Mouse (Mus musculus): ENCODE data around the gene Smim24. TPM values are rescaled to one million over a fixed set of nuclear protein-coding genes. Genes with fewer than 3 reads are reported as not detected.
A peak's percentile ranks its signal among the peaks of the same experiment; 100 is the strongest.

Smim24 gene
- total RNA-seq, 2 experiments from 2014 or later = 1.2 to 13.2 TPM

GRCm38 (mm10) chr10:81365073-81365472, 27.8 kb upstream of the Smim24 start:
- DNase-seq (ENCODE audit: low spot score in 2 of 2) = no peak

GRCm38 (mm10) chr10:81365672-81366476, 27.0 kb upstream of the Smim24 start, which contains the start of gene 4930404N11Rik:
4930404N11Rik (minus strand) TSS chr10:81365816.
- DNase-seq (ENCODE audit: low spot score in 2 of 2) = no peak

DNA sequence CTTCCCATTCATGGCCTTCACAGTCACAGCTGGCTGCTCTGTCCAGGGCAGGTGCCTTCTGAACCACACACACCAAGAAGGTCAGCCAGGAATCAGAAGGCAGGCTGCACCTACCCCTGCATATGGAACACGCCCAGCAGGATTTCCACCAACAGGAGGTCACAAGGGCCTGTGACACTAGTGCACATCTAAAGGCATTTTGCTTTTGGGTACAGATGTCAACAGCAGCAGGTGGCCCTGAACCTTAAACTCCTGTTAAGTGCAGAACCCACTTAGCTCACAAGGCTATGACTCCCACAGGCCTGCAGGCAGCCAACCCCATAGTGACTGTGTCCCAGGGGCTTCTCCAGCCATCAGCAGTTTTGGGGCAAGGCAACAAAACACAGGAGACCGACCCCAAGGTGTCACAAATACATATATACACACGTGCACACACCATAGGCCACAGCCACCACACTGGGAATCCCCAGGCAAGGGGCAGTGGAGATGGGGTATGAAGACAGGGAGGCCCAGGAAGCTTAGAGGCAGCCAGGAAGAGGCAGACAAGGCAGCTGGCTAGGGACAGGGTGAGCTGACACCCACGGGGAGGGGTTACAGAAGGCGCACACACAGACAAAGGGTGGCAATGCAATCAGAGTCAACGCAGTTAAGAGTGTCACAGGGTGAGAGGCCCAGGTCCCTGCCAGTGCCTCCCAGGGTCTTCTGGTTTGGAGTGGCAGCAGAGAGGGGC, 26.2 kb upstream of the Smim24 start:
- no peak for DNase-seq (ENCODE audit: low spot score in 2 of 2)

- DNase-seq (ENCODE audit: low spot score in 2 of 2) = no peak
Observed at GRCm38 (mm10) chr10:81367207-81367495, 25.7 kb upstream of the Smim24 start.

DNA sequence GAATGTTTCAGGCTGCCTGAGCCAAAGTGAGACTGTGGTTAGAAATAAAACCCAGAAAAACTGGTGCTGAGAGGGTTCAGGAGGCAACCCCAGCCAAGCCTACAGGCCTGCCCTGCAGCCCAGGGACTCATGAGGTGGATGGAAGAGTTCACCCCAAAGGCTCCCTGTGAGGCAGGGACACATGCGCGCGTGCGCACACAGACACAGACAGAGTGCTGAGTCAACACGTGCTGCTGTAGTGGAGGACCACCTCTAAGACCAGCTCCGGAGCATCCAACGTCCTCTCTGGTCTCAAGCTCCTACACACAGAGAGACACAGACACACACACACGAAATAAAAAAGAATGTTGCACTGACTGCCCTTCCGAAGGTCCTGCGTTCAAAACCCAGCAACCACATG, 17.5 kb upstream of the Smim24 start:
- no peak for DNase-seq (ENCODE audit: low spot score in 2 of 2)

- DNase-seq (ENCODE audit: low spot score in 2 of 2) = no peak
Observed at GRCm38 (mm10) chr10:81376561-81377361, 16.1 kb upstream of the Smim24 start.

DNA sequence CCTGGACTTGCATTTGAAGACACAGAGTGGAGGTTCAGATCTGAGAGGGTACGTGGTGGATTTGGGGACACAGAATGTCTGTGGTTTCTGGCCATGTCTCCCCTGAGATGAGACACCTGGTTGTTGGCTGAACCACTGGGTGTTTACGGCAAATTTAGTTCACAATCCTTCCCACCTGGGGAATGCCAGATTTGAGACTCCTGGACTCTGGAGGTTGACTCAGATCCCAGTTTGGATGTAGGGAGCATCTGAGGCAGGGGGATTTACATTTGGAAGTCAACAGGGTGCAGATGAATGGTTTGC, 15.5 kb upstream of the Smim24 start:
- no peak for DNase-seq (ENCODE audit: low spot score in 2 of 2)

DNA sequence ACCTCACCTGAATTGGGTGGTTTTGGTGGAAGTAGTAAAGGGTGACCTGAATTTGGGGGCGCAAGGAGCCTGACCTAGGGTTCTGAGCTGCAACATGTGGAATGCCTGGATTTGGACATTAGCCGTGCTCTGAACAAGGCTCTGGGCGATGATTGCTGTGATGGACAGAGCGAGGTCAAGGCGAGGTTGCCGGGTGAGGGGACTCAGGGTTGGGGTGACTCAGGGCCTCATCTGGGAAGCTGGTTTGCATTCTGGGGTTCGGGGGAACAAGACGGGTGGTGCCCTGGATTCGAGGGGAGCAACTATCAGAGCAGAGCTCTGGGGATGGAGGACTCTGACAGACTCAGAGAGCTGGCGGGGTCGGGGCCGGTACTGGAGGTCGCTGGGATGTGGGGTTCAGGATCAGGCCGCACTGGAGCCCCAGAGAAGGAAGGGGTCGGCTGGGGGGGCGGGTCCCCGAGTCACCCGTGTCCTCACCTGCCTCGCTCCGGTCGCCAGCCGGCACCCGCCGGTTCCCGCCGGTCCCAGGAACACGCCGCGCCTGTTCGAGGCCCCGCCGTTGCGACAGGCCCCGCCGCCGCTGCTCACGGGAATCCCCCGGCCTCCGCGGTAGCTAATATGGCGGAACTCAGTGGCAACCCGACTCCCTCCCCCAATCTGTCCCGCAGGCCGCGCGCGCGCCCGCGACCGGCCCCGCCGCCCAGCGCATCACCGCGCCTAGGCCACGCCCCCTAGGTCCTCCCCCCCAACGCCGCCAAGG, 14.9 kb upstream of the Smim24 start, which contains the start of gene Fzr1:
TSS of gene Fzr1 (minus strand) at position 724 of the 760 bp plus-strand sequence.
- DNase-seq (ENCODE audit: low spot score in 2 of 2) = peak in 1 of 2 experiments; percentile 99

DNA sequence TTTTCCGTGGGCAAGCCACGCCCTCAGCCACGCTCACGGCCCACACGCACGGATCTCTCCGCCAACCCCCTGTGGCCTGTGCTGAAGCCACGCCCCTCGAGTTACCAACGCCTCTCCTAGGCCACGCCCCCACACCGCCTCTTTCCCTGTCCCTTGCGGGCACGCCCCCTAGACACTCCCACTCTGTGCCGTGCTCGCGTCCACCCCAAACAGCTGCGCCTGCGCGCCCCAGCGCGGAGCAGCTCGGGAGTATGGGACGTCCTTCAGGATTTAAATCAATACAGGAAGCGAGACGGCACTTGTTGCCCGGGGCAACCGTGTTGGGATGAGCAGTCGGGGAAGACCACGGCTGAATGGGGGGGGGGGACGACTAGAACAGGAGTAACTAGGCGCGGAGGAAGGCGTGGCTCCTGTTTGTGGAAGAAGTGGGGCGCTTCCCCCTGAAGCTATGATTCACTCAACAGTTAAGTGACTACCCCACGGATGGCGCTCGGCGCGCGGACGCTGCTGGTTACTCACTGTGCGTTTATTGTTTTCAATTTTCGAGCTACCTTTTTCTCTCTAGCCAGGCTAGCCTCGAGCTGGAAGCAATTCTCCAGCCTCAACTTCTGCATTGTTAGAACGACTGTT, 14.2 kb upstream of the Smim24 start:
- peak in 1 of 2 experiments; percentile 100 for DNase-seq (ENCODE audit: low spot score in 2 of 2)

- no peak for DNase-seq (ENCODE audit: low spot score in 2 of 2)
Observed at GRCm38 (mm10) chr10:81379183-81379553, 13.7 kb upstream of the Smim24 start.

- DNase-seq (ENCODE audit: low spot score in 2 of 2) = no peak
Observed at GRCm38 (mm10) chr10:81379809-81380378, 13.0 kb upstream of the Smim24 start.

DNA sequence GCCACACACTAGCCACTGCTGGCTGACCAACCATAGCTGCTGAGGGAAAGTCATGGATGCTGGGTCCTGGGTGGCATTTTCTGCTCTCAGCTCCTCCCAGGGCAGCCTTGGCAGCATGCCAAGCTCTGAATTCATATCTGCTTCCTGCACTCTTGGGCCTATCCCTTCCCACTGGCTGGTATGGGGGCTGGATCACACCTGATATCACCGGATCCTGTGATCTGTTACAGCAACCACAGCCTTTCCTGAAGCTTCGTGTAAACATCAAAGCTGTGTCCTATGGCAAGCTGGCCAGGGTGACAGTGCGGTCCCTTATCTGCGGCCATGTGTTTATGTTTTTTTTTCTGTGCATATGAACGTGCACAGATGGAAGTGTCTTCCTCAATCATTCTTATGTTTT, 10.8 kb upstream of the Smim24 start:
- no peak for DNase-seq (ENCODE audit: low spot score in 2 of 2)

DNA sequence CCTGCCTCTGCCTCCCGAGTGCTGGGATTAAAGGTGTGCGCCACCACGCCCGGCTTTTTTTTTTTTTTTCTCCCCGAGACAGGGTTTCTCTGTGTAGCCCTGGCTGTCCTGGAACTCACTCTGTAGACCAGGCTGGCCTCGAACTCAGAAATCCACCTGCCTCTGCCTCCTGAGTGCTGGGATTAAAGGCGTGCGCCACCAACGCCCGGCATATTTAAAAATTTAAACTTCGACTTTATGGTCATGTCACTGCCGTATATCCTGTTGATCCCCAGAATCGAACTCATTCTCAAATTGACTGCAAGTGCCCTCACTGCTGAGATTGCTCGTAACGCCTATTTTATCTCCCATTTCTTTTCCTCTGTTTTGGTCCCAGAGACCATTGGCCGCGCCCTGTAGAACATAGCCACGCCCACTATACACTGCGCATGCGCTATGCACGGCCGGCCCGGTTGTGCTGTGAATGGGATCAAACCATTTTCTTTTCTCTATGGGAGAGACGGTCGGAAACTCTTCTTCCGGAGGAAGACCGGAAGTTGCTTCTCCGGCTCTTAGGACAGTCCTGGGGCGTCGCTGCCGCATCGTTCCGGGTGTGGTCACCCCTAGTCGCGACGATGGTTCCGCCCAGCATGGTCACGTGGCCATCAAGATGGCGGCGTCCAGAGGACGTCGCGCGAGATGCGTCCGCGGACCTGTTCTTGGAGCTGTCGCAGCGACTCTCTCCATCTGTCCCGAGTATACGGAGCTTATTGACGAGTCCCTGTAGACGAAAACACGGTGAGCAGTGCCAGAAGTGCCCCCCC, 8.8 kb upstream of the Smim24 start, which contains the start of the genes Dohh and Gm48551:
TSS of gene Dohh (plus strand) at position 627 of the 803 bp plus-strand sequence.
TSS of gene Gm48551 (plus strand) at position 665 of the 803 bp plus-strand sequence.
- peak; percentile 93 to 99 for DNase-seq (ENCODE audit: low spot score in 2 of 2)

- DNase-seq (ENCODE audit: low spot score in 2 of 2) = no peak
Observed at GRCm38 (mm10) chr10:81384605-81384982, 8.3 kb upstream of the Smim24 start.

GRCm38 (mm10) chr10:81385603-81386306, 7.1 kb upstream of the Smim24 start:
- DNase-seq (ENCODE audit: low spot score in 2 of 2) = no peak

GRCm38 (mm10) chr10:81387716-81388115, 5.1 kb upstream of the Smim24 start:
- no peak for DNase-seq (ENCODE audit: low spot score in 2 of 2)

DNA sequence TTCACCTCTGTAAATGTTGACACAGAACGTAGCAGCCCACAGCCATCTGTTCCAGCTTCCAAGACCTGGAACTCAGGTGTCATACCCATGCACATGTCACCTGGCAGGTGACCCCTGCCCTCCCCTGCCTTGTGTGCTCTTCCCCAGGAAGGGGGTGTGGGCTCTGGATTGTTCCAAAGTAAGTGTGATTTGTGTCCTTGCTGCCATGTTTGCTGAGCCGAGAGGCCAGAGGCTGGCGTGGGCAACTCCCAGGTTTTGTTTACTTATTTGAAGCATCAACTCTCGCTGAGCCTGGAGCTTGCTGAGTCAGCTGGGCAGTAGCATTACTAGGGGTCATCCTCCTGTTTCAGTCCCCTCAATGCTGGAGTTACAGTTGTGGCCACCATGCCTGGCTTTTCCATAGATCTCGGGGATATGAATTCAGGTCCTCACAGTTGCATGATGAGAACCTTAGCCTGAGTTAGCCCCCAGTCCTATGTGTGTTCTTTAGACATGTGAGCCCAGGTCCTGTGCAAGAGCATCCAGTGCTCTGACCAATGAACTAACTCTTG, 4.3 kb upstream of the Smim24 start, which contains the start of gene Gm48552:
TSS of gene Gm48552 (plus strand) at position 501 of the 551 bp plus-strand sequence.
- no peak for DNase-seq (ENCODE audit: low spot score in 2 of 2)

DNA sequence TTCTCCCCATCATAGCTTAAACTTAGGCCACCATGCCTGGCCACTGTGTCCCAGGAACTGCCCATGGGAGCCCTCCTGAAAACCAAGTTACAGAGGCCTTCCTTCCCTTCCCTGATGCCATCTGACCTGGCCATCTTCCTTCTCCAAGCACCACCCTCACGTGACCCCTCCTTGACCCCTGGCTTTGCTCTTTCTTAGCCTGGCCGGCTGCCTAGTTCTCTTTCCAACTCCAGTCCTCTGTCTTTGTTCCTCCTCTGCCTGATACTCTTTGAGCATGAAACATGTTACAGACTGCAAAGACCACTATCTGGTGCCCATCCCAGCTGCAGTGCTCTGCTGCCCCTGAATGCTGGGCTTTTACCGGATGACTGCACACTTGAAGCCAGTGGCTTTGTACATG, 3.5 kb upstream of the Smim24 start:
- DNase-seq (ENCODE audit: low spot score in 2 of 2) = no peak
